Mouse (Mus musculus) embryonic facial prominence, embryonic 11.5 days (tissue): ENCODE results near the gene Ano5. TPM values are rescaled to one million over a fixed set of nuclear protein-coding genes. Genes with fewer than 3 reads are reported as not detected.
A peak's percentile ranks its signal among the peaks of the same experiment; 100 is the strongest.

Experiments used
- ATAC-seq: fragments of 200-750 bp; cut with Nextera tagmentation; replicated peaks from 2 replicates; pipeline ENCODE4 v1.8.0; 2017; ENCODE audit warnings: low read depth; ENCODE audit not compliant: insufficient number of reproducible peaks, low FRiP score, low TSS enrichment
- DNase-seq: peaks from one replicate; pipeline ENCODE4 v3.0.0-alpha.2; 2015; ENCODE audit warnings: low spot score
- H3K27ac ChIP-seq: fragments of 300-500 bp; sonication (generic); replicated peaks from 2 replicates; pipeline ENCODE4 v1.5.1; 2014; ENCODE audit warnings: mild to moderate bottlenecking, low read depth, low read length, control low read depth
- H3K27me3 ChIP-seq: fragments of 300-500 bp; sonication (generic); 2 replicates; pipeline ENCODE4 v1.6.1; 2014; ENCODE audit warnings: mild to moderate bottlenecking, low read length, moderate library complexity, mixed read lengths; ENCODE audit not compliant: control insufficient read depth, insufficient read depth
- H3K36me3 ChIP-seq: fragments of 300-500 bp; sonication (generic); replicated peaks from 2 replicates; pipeline ENCODE4 v1.6.1; 2014; ENCODE audit warnings: low read depth, mild to moderate bottlenecking, low read length, moderate library complexity, mixed read lengths; ENCODE audit not compliant: control insufficient read depth, insufficient read depth
- H3K4me1 ChIP-seq: fragments of 300-500 bp; sonication (generic); 2 replicates; pipeline ENCODE4 v1.6.1; 2014; ENCODE audit warnings: low read length, mixed read lengths; ENCODE audit not compliant: control insufficient read depth, insufficient read depth
- H3K4me2 ChIP-seq: fragments of 300-500 bp; sonication (generic); 2 replicates; pipeline ENCODE4 v1.6.1; 2014; ENCODE audit warnings: low read depth, mild to moderate bottlenecking, control low read depth, low read length, moderate library complexity
- H3K4me3 ChIP-seq: fragments of 300-500 bp; sonication (generic); 2 replicates; pipeline ENCODE4 v1.5.1; 2014; ENCODE audit warnings: low read depth, low read length, control low read depth
- H3K9ac ChIP-seq: fragments of 300-500 bp; sonication (generic); replicated peaks from 2 replicates; pipeline ENCODE4 v1.6.1; 2014; ENCODE audit warnings: mild to moderate bottlenecking, control low read depth, low read length
- H3K9me3 ChIP-seq: fragments of 300-500 bp; sonication (generic); replicated peaks from 2 replicates; pipeline ENCODE4 v1.6.1; 2016; ENCODE audit warnings: mild to moderate bottlenecking, low read length, inconsistent platforms, mixed read lengths; ENCODE audit not compliant: control insufficient read depth
- WGBS: fragments of 180-500 bp; shearing (Covaris S2); extraction: QIAGEN DNeasy Blood & Tissue Kit; methylation state at CpG from one replicate; pipeline ENCODE4 v1.1.7; 2014; 5-methylcytosine and 5-hydroxymethylcytosine counted together
- polyA plus RNA-seq: library from polyadenylated mRNA; unstranded; fragments of >200 nt; fragmentation: Nextera tagmentation; extraction: Ambion mirVana; gene quantifications from 2 replicates; pipeline ENCODE4 v1.2.1, GENCODE M21; 2014

The Ano5 gene
- polyA plus RNA-seq, 1 experiment from 2014 or later: 0.24 TPM

GRCm38 (mm10) chr7:51625161-51625560, 114.3 kb downstream of the Ano5 start:
- no peaks in the 10 kb centered on the region for H3K9me3 ChIP-seq
- H3K27me3 ChIP-seq: peaks cover 52% of the 10 kb centered on the region
- no peak for ATAC-seq
- H3K4me1 ChIP-seq: no peaks in the 10 kb centered on the region
- H3K36me3 ChIP-seq: no peaks in the 10 kb centered on the region
- no peak overlapping the region for H3K9ac ChIP-seq
- peak; percentile 12 for DNase-seq
- no peak overlapping the region for H3K27ac ChIP-seq
- under 1% methylated on average over 23 of the region's 23 CpGs for WGBS
- H3K4me2 ChIP-seq: no peak overlapping the region
- H3K4me3 ChIP-seq: no peak overlapping the region

GRCm38 (mm10) chr7:51625591-51626255, 114.9 kb downstream of the Ano5 start:
- WGBS: 2% methylated on average over 11 of the region's 11 CpGs
- Histone ChIP-seq H3K27me3 (peaks cover 52% of the 10 kb centered on the region), H3K27ac (no peak overlapping the region), H3K4me3 (no peak overlapping the region), H3K9ac (no peak overlapping the region; the same call in 1 of the 2 replicates), H3K9me3 (no peaks in the 10 kb centered on the region), H3K4me1 (no peaks in the 10 kb centered on the region), H3K36me3 (no peaks in the 10 kb centered on the region), H3K4me2 (no peak overlapping the region)
- ATAC-seq (no peak), DNase-seq (peak; percentile 13)

- Histone ChIP-seq H3K36me3 (no peaks in the 10 kb centered on the region), H3K27ac (no peak overlapping the region), H3K27me3 (peaks cover 50% of the 10 kb centered on the region), H3K9ac (no peak overlapping the region), H3K4me3 (no peak overlapping the region), H3K9me3 (no peaks in the 10 kb centered on the region), H3K4me1 (no peaks in the 10 kb centered on the region), H3K4me2 (no peak overlapping the region)
- peak; percentile 30 for DNase-seq
- WGBS: under 1% methylated on average over 16 of the region's 16 CpGs
- no peak for ATAC-seq
Observed at GRCm38 (mm10) chr7:51626451-51627000, 115.7 kb downstream of the Ano5 start.

- Histone ChIP-seq H3K9me3 (no peaks in the 10 kb centered on the region), H3K4me1 (no peaks in the 10 kb centered on the region), H3K36me3 (no peaks in the 10 kb centered on the region), H3K27ac (no peak overlapping the region), H3K9ac (no peak overlapping the region), H3K4me3 (no peak overlapping the region), H3K27me3 (peaks cover 45% of the 10 kb centered on the region), H3K4me2 (no peak overlapping the region; the same call in 1 of the 2 replicates)
- DNase-seq (peak; percentile 33), ATAC-seq (peak; percentile 73)
- under 1% methylated on average over 26 of the region's 26 CpGs for WGBS
Observed at GRCm38 (mm10) chr7:51627001-51627631, 116.3 kb downstream of the Ano5 start.

GRCm38 (mm10) chr7:51627666-51628065, 116.8 kb downstream of the Ano5 start:
- WGBS: under 1% methylated on average over 9 of the region's 9 CpGs
- H3K36me3 ChIP-seq: no peaks in the 10 kb centered on the region
- H3K4me1 ChIP-seq: no peaks in the 10 kb centered on the region
- H3K4me3 ChIP-seq: no peak overlapping the region
- H3K27me3 ChIP-seq: peaks cover 39% of the 10 kb centered on the region
- no peak overlapping the region for H3K27ac ChIP-seq
- no peak overlapping the region for H3K9ac ChIP-seq
- DNase-seq: peak; percentile 8
- no peak for ATAC-seq
- H3K9me3 ChIP-seq: no peaks in the 10 kb centered on the region
- H3K4me2 ChIP-seq: no peak overlapping the region

GRCm38 (mm10) chr7:51628349-51628748, 117.5 kb downstream of the Ano5 start:
- DNase-seq: peak; percentile 4
- H3K4me3 ChIP-seq: no peak overlapping the region
- H3K36me3 ChIP-seq: no peaks in the 10 kb centered on the region
- no peak overlapping the region for H3K4me2 ChIP-seq
- WGBS: 2% methylated on average over 9 of the region's 9 CpGs
- no peak overlapping the region for H3K27ac ChIP-seq
- H3K27me3 ChIP-seq: peaks cover 38% of the 10 kb centered on the region
- no peak overlapping the region for H3K9ac ChIP-seq
- ATAC-seq: no peak
- no peaks in the 10 kb centered on the region for H3K4me1 ChIP-seq
- no peaks in the 10 kb centered on the region for H3K9me3 ChIP-seq

GRCm38 (mm10) chr7:51629206-51629605, 118.4 kb downstream of the Ano5 start:
- Histone ChIP-seq H3K36me3 (no peaks in the 10 kb centered on the region), H3K27ac (no peak overlapping the region)
- WGBS: 1% methylated on average over 3 of the region's 3 CpGs

GRCm38 (mm10) chr7:51631171-51631570, 120.3 kb downstream of the Ano5 start:
- Histone ChIP-seq H3K4me2 (no peak overlapping the region), H3K27me3 (peaks cover 13% of the 10 kb centered on the region)

More at GRCm38 (mm10) chr7:51629206-51629605, 118.4 kb downstream of the Ano5 start:
- ATAC-seq: no peak
- no peak overlapping the region for H3K4me3 ChIP-seq
- no peak overlapping the region for H3K4me2 ChIP-seq
- peak; percentile 3 for DNase-seq
- no peak overlapping the region for H3K9ac ChIP-seq
- no peaks in the 10 kb centered on the region for H3K9me3 ChIP-seq
- H3K4me1 ChIP-seq: no peaks in the 10 kb centered on the region
- peaks cover 32% of the 10 kb centered on the region for H3K27me3 ChIP-seq

More at GRCm38 (mm10) chr7:51631171-51631570, 120.3 kb downstream of the Ano5 start:
- DNase-seq (no peak), ATAC-seq (no peak)
- Histone ChIP-seq H3K9me3 (no peaks in the 10 kb centered on the region), H3K27ac (no peak overlapping the region), H3K4me1 (no peaks in the 10 kb centered on the region), H3K4me3 (no peak overlapping the region), H3K36me3 (no peaks in the 10 kb centered on the region), H3K9ac (no peak overlapping the region)
- 61% methylated on average over 3 of the region's 3 CpGs for WGBS
